Mouse (Mus musculus): ENCODE measurements around the gene Rgl2.

DNA sequence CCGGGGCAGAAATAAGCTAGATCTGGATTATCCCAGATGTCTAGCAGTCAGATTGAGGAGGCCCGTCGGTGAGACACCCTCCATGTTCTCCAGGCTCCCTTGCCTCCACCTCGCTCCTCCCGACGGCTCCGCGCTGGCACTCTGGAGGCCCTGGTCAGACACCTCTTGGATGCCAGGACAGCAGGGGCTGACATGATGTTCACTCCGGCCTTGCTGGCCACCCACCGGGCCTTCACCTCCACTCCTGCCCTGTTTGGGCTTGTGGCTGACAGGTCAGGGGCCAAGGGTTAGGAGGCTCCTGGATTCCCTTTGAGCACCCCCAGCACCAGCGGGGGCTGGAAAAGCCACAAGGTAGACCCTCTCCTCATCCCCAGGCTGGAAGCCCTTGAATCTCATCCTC is 2.6 kb downstream of the Rgl2 start:
- no peak for TF ChIP-seq MYOD1 (IDR thresholded peaks at IDR 0.05; ENCODE audit: control insufficient read depth, insufficient read length, low read depth)
- no peak for TF ChIP-seq USF1 (IDR thresholded peaks at IDR 0.05; ENCODE audit: low read depth)
- no peak for TF ChIP-seq CTCF (IDR thresholded peaks at IDR 0.05; ENCODE audit: control insufficient read depth, insufficient read depth, insufficient read length)
- no peak for TF ChIP-seq MYOG (IDR thresholded peaks at IDR 0.05; ENCODE audit: control insufficient read depth, extremely low read depth, insufficient read length)
- TF ChIP-seq MAX (IDR thresholded peaks at IDR 0.05): no peak
- TF ChIP-seq CEBPB (IDR thresholded peaks at IDR 0.05; ENCODE audit: low read depth): no peak
- no peak for TF ChIP-seq FOSL1 (IDR thresholded peaks at IDR 0.05; ENCODE audit: insufficient read depth, low read length, poor library complexity, severe bottlenecking)

Data from C2C12 (cell line).